Mouse (Mus musculus) megakaryocyte, embryonic 14.5 days (primary cell): ENCODE results near the gene Fnip2. TPM values are rescaled to one million over a fixed set of nuclear protein-coding genes. Genes with fewer than 3 reads are reported as not detected.
"Not testable (repeated sequence)": the region's sequence is repeated elsewhere in the genome, so short reads cannot be mapped to it uniquely, and the experiment has no call there.

Experiments used
- H3K27me3 ChIP-seq: replicated peaks from 2 replicates; pipeline ENCODE3; 2012; ENCODE audit warnings: inconsistent platforms
- H3K36me3 ChIP-seq: replicated peaks from 2 replicates; pipeline ENCODE3; 2012; ENCODE audit warnings: low read length, inconsistent platforms, mixed read lengths
- H3K4me1 ChIP-seq: 2 replicates; pipeline ENCODE4 v1.6.1; 2012; ENCODE audit warnings: inconsistent platforms
- H3K4me3 ChIP-seq: replicated peaks from 2 replicates; pipeline ENCODE3; 2012; ENCODE audit warnings: moderate library complexity, mild to moderate bottlenecking, inconsistent platforms
- H3K9me3 ChIP-seq: 2 replicates; pipeline ENCODE4 v1.6.1; 2012; ENCODE audit warnings: inconsistent platforms
- FLI1 ChIP-seq: IDR thresholded peaks from 2 replicates; pipeline ENCODE4 v1.6.1; 2012; ENCODE audit warnings: low read length, inconsistent platforms, mixed read lengths
- GATA1 ChIP-seq: IDR thresholded peaks from 3 replicates; pipeline ENCODE4 v1.6.1; 2012; ENCODE audit warnings: mixed read lengths, low read length, inconsistent platforms, borderline replicate concordance
- polyA plus RNA-seq: library from polyadenylated mRNA; stranded (reverse); fragments of >175 nt; gene quantifications from 2 replicates; pipeline ENCODE4 v1.2.3, GENCODE M21; 2012; ENCODE audit warnings: low replicate concordance; ENCODE audit not compliant: insufficient read depth

Gene Fnip2
- polyA plus RNA-seq, 1 experiment: 0.19 TPM

DNA sequence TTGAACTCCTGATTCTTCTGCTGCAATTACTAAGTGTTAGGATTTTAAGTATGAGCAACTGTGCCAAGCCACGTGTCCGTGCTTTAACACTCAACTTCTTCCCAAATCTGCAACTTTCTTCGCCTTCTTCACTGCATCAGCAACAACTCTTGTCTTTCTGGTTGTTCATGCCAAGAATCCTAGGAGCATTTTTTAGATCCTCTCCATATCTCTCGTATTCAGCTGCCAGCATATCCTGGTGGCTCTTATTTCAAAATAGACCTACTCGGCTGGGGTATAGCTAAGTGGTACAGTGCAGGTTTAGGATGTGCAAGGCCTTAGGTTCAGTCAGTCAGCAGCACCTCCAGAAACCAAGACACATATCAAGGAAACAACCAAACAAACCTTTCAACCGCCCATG is 10.0 kb upstream of the Fnip2 start:
- H3K36me3 ChIP-seq: no peaks in the 10 kb centered on the region
- H3K4me3 ChIP-seq: no peak overlapping the region
- peaks cover under 1% of the 10 kb centered on the region for H3K27me3 ChIP-seq
- H3K4me1 ChIP-seq: peaks cover 22% of the 10 kb centered on the region
- H3K9me3 ChIP-seq: no peaks in the 10 kb centered on the region
- TF ChIP-seq GATA1: no peak
- TF ChIP-seq FLI1: no peak

DNA sequence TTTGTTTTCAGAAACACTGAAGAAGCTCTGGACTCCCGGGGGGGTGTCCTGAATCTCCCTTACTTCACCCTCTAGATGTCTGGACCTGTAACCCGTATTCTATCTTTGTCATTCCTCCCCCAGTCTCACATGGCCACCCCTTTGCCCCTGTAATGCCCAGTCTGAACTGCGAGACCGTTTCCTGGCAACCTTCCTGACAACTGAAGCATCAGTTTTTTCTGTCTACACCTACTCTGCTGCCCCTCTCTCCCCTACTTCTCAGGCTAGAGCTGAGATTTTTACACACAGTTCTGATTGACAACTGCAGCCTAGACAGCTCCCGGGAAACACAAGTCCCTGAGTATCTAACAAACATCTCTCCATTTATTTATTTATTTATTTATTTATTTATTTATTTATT is 9.3 kb upstream of the Fnip2 start:
- Histone ChIP-seq H3K36me3 (no peaks in the 10 kb centered on the region), H3K27me3 (no peaks in the 10 kb centered on the region), H3K9me3 (no peaks in the 10 kb centered on the region), H3K4me3 (no peak overlapping the region), H3K4me1 (peaks cover 27% of the 10 kb centered on the region)
- no peak for TF ChIP-seq GATA1
- TF ChIP-seq FLI1: no peak

DNA sequence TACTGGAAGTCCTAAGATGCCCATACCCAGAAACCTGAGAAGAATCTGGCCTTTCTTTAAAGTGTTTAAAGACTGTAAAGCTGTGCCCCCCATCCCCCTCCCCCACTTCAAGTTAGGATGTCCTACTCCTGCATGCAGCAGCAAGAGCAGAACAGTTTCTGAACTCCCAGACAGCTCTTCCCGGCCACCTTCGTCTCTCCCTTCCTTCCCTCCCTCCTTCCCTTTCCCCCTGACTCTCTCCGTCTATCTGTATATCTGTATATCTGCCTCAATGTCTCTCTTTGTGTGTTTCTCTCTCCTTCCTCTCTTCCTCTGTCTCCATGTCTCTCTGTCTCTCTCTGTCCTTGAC is 8.8 kb upstream of the Fnip2 start:
- H3K27me3 ChIP-seq: no peaks in the 10 kb centered on the region
- no peaks in the 10 kb centered on the region for H3K36me3 ChIP-seq
- H3K4me1 ChIP-seq: peaks cover 27% of the 10 kb centered on the region
- H3K9me3 ChIP-seq: no peaks in the 10 kb centered on the region
- no peak for TF ChIP-seq FLI1
- no peak for TF ChIP-seq GATA1
- H3K4me3 ChIP-seq: no peak overlapping the region

DNA sequence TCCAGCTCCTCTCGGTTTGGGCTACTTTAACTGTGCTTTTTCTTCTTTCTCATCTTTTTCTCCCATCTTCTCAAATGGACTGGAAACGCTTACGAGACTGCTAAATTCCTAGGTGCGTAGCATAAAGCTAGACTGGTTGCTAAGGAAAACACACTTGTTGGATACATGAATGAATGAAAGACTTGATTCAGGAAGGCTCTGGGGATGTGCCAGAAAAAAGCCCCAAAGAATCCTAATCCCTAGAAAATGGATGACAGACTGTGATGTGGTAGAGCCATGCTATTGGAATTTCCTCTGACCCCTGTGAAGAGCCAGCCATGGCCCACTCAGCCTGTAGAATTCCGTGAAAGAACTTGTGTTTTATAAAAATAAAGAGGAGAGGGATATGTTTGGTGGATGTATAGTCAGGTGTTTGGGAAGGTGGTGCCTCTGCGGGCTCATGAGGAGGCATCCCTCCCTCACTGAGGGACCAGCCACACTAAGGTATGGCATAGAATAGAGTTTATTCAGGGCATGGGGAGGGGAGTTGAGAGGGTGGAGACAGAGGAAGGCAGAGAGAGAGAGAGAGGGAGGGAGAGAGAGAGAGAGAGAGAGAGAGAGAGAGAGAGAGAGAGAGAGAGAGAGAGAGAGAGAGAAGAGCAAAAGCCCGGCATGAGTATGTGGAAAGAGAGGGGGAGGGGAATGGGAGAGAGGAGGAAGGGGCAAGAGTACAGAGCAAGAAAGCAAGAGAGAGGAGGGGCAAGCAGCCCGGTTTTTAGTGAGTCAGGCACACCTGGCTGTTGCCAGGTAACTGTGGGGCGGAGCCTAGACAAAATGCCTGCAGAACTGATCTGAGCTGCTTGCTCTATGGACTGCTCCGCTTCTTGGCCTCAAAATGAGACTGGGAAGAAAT is 8.2 kb upstream of the Fnip2 start:
- H3K36me3 ChIP-seq: no peaks in the 10 kb centered on the region

DNA sequence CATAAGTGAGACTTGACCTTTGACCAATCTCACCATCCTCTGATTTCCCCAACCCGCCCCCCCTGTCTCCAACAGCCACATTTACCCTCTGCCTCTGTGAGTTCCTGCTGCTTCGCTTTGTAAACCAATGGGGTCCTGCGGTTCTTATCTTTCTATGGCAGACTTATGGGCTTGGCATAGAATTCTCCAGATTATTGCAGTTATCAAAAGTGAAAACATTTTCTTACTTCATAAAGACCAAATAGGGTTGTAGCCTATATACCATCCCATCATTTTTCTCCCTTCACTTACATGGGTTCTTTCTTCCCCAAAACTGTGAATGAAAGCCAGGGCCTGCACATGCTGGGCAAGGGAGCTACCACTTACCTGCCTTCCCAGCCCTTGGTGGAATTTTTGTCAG is 6.7 kb upstream of the Fnip2 start:
- Histone ChIP-seq H3K9me3 (no peaks in the 10 kb centered on the region), H3K4me3 (no peak overlapping the region), H3K27me3 (no peaks in the 10 kb centered on the region), H3K36me3 (no peaks in the 10 kb centered on the region), H3K4me1 (peaks cover 27% of the 10 kb centered on the region)
- no peak for TF ChIP-seq FLI1
- TF ChIP-seq GATA1: no peak

More for the DNA sequence above, 8.2 kb upstream of the Fnip2 start:
- H3K4me3 ChIP-seq: no peak overlapping the region
- TF ChIP-seq GATA1: no peak
- H3K27me3 ChIP-seq: no peaks in the 10 kb centered on the region
- no peaks in the 10 kb centered on the region for H3K9me3 ChIP-seq
- peaks cover 27% of the 10 kb centered on the region for H3K4me1 ChIP-seq

DNA sequence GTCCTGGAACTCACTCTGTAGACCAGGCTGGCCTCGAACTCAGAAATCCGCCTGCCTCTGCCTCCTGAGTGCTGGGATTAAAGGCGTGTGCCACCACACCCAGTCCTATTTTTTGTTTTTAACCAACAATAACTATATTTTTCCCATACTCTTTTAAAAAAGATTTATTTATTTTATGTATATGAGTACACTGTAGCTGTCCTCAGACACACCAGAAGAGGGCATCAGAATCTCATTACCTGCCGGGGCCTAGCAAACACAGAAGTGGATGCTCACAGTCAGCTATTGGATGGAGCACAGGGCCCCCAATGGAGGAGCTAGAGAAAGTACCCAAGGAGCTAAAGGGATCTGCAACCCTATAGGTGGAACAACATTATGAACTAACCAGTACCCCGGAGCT is 5.8 kb upstream of the Fnip2 start:
- not testable (repeated sequence) for H3K36me3 ChIP-seq, H3K4me3 ChIP-seq, H3K27me3 ChIP-seq, H3K9me3 ChIP-seq
- H3K4me1 ChIP-seq: peaks cover 30% of the 10 kb centered on the region

DNA sequence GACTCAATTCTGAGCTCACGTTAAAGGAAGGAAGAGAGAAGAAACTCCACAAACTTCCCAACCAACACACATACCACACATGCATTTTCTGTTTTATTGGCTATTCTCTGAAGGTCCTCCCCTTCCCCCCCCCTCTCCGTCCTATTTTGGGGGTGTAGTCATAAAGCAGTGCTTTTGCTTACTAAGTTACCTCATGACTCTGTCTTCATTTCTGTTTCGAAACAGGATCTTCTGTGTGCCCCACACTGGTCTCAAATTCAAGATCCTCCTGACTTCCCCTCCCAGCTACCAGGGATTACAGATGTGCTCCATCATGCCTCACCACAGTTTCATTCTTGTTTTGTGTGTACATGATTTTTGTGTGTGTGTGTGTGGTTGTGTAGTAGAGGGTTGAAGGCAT is 4.8 kb upstream of the Fnip2 start:
- H3K4me1 ChIP-seq: peaks cover 25% of the 10 kb centered on the region
- no peaks in the 10 kb centered on the region for H3K9me3 ChIP-seq
- no peaks in the 10 kb centered on the region for H3K27me3 ChIP-seq
- no peaks in the 10 kb centered on the region for H3K36me3 ChIP-seq
- TF ChIP-seq GATA1 (no peak), FLI1 (no peak)
- H3K4me3 ChIP-seq: no peak overlapping the region

DNA sequence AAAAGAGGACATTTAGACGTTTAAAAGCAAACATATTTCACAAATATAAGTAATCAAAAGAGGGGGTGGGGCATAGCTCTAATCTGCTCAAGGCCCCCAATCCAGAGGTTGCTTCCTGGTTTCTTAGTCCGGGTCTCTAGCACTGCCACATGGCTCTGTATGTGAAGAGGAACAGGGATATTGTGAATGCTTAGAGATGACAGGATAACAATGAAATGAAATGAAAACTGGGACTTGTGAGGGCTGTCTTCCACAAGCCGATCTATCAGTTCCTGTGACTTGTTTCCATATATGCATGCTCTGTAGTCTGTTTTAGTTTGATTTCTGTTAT is 1.7 kb upstream of the Fnip2 start:
- H3K4me3 ChIP-seq: no peak overlapping the region
- H3K4me1 ChIP-seq: peaks cover 41% of the 10 kb centered on the region
- no peaks in the 10 kb centered on the region for H3K27me3 ChIP-seq
- H3K9me3 ChIP-seq: no peaks in the 10 kb centered on the region
- no peaks in the 10 kb centered on the region for H3K36me3 ChIP-seq
- TF ChIP-seq FLI1 (no peak), GATA1 (no peak)

DNA sequence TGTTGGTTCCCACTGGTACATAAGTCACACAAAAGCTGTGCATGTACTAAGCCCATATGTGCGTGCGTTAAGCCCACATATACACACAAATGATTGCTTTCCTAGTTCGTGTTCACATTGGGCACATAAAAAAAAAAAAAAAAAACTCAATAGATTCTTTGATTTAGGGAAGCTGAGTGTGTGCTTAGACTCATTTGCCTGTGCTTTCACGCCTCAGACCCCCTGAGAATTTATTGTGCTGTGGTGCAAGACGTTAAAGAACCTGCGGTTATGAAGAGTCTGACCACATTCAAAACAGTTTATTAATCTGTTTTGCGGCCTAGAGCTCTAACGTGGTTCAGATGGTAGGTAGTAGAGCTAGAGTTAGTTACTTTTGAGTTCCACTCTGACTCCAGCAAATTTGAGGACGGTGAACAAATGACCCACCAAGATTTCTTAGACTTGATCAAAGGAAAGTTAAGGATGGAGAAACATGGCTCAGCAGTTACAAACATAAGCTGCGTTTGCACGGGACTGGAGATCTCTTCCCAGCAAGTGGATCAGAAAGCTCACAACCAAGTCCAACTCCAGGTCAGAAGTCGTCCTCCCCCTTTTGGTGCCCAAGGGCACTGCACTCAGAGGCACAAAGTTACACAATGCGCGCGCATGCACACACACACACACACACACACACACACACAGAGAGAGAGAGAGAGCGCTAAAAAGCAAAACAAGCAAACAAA is 1.2 kb upstream of the Fnip2 start:
- Histone ChIP-seq H3K4me3 (no peak overlapping the region), H3K27me3 (no peaks in the 10 kb centered on the region), H3K9me3 (no peaks in the 10 kb centered on the region), H3K36me3 (no peaks in the 10 kb centered on the region), H3K4me1 (peaks cover 38% of the 10 kb centered on the region)
- TF ChIP-seq GATA1 (no peak), FLI1 (no peak)
